Mouse (Mus musculus): ENCODE results near the gene Rrn3.
"Not testable (repeated sequence)": the region's sequence is repeated elsewhere in the genome, so short reads cannot be mapped to it uniquely, and the experiment has no call there.

The Rrn3 gene

DNA sequence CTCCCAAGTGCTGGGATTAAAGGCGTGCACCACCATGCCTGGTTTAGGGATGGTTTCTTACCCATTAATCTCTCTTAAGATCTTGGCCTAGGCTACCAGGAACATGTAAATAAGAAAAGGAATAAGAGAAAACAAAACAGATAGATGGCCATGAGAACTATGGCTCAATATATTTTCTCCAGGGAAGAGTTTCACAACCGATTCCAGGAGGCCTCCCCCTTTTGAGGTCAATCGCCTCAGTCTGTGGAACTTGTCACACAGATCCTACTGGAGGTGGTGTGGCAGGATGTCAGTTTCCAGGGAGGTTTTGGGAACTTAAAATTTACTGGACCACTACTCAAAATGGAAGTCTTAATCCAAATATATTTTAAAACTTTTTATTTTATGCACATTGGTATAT lies 5.9 kb upstream of the Rrn3 start:
- ATAC-seq (ENCODE audit: insufficient number of reproducible peaks, low FRiP score, low TSS enrichment), result not testable (repeated sequence)

DNA sequence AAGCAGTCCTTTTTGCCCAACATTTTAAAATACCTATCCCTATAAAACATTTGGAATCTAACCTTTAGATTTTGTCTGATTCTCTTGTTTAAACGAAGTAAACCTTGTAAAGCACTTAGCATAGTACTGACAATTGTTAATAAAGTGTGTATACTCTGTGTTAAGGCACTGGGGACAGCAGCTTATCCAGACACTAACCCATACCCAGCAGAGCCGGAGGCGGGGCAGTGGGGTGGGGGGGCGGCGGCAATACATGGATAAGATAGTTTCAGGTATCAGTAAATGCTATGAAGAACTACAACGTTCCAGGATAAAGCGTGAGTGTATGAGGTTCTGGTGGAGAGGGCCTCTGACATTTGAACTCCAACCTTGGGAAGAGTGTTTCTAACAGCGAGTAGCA lies 708 bp downstream of the Rrn3 start:
- ATAC-seq (ENCODE audit: insufficient number of reproducible peaks, low FRiP score, low TSS enrichment), result no peak

DNA sequence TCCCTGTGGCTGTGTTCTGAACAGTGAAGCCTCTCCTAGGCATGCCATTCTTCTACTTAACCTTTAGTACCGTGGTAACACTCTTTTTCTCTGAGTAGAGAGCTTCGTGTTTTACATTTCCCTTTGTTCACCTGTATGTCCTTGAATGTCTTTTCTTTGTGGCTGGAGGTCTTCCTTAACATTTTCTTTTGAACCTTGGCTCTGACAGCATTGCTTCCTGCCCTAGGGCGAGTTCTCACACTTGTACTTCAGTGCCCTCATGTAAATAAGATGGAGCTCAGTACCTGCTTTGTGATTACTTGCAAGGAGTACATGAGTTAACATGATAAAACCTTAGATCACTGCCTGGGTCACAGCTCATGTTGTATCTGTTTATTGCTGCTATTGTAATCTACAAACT lies 5.4 kb downstream of the Rrn3 start:
- no peak for ATAC-seq (ENCODE audit: insufficient number of reproducible peaks, low FRiP score, low TSS enrichment)

DNA sequence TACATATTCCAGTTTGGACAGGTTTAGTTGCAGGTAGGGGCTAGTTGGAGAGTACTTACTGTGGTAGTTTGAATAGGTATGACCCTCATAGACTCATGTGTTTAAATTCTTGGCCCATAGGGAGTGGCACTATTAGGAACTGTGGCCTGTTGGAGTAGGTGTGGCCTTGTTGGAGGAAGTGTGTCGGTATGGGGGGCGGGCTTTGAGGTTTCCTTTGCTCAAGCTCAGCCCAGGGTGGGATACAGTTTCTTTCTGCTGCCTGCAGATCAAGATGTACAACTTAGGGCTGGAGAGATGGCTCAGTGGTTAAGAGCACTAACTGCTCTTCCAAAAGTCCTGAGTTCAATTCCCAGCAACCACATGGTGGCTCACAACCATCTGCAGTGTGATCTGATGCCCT lies 12.9 kb downstream of the Rrn3 start:
- not testable (repeated sequence) for ATAC-seq (ENCODE audit: insufficient number of reproducible peaks, low FRiP score, low TSS enrichment)

DNA sequence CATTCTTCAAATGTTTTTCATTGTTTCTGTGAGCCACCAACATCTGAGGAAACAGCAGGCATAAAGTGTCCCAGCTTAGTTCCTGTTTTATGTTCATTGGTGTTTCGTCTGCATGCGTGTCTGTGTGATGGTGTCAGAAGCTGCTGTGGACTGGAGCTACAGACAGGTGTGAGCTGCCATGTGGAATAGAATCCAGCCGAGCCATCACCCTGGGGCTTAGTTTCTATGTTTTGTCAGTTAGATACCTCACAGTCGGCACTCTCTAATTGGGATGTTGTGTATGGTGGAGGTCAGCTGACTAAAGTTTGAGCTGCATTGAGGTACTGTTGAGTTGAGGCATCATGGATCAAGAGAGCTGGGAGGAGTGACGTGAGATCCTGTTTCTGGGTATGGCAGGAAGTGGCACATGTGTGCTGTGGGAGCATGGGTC lies 16.3 kb downstream of the Rrn3 start:
- no peak for ATAC-seq (ENCODE audit: insufficient number of reproducible peaks, low FRiP score, low TSS enrichment)

DNA sequence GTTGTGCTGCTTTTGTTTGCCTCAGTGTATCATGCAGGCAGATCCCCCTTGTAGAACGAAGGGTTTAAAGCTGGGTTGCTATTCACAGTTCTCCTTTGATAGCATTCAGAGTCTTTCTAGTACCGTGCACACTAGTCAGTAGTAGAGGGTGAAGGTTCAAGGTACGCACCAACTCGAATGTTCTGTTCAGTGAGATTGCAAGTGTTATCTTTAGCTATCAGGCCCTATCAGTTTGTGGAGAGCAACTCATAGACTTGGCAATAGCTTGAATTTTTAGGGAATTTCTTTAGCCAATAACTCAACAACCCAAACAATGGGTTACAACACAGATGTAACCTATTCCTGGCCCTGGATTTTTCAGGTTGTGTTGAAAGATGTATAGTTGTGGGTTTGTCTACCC lies 20.7 kb downstream of the Rrn3 start:
- no peak for ATAC-seq (ENCODE audit: insufficient number of reproducible peaks, low FRiP score, low TSS enrichment)

DNA sequence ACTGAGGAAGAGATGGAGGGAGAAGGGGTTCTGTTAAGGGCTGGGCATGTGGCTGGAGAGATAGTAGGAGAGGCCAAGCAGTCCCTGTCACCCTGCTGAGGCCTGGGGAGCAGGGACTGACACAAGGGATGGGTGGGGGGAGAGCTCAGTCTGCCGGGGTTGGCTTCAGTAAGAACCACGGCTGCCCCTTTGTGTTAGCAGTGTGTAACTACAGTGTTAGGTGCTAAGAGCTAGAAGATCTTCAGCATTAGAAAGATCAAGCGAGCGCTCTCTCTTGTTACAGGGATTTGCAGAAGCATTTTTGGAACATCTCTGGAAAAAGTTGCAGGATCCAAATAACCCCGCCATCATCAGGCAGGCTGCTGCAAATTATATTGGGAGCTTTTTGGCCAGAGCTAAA lies 24.2 kb downstream of the Rrn3 start:
- ATAC-seq (ENCODE audit: insufficient number of reproducible peaks, low FRiP score, low TSS enrichment), result peak; percentile 36; the same call in 1 of the 2 replicates

DNA sequence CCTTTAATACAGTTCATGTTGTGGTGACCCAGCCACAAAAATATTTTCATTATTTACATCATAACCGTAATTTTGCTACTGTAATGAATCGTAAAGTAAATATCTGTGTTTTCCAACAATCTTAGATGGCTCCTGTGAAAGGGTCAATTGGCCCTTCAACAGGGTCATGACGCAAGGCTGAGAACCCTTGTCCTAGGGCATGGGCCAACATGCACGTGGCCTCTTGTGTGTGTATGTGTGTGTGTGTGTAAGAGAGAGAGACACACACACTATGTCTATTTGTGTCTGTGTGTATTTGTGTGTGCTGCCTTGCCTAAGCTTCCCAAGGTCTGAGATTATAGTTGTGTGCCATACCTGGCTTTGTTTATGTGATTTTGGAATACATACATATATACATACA lies 27.1 kb downstream of the Rrn3 start:
- no peak for ATAC-seq (ENCODE audit: insufficient number of reproducible peaks, low FRiP score, low TSS enrichment)

DNA sequence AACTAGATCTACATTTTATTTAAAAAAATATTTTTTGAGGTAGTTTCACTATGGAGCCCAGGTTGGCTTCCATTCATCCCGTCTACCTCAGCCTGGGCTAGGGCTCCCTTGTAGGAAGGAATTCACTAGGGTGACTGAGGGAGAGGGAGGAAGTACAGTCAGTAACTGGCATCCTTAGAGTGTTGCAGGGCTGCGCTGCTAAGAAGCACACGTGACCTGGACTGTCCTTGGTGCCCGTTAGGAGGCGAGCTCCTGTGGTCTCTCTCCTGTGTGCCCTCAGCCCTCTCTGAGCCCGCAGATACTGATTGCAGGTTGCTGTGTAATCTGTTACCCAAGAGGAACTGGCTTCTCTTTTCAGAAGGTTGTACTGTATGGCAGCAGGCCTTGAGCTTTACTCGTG lies 27.9 kb downstream of the Rrn3 start:
- ATAC-seq (ENCODE audit: insufficient number of reproducible peaks, low FRiP score, low TSS enrichment), result no peak

DNA sequence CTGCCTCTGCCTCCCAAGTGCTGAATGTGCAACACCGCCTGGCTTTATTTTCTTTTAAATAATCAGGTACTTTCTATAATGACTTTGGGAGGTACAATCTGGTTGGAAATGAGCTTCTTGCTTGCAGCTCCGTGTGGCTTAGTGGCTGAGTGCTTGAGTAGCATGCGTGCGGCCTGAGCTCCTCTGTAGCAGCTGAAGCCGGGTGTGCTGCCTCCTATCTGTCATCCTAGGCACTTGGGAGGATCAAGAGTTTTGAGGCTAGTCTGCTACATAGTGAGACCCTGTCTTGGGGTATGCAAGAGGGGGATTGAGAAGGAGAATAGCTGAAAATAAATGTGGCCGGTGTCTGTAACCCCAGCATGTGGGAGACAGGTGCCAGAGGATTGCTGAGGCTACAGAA lies 31.6 kb downstream of the Rrn3 start:
- ATAC-seq (ENCODE audit: insufficient number of reproducible peaks, low FRiP score, low TSS enrichment), result no peak

DNA sequence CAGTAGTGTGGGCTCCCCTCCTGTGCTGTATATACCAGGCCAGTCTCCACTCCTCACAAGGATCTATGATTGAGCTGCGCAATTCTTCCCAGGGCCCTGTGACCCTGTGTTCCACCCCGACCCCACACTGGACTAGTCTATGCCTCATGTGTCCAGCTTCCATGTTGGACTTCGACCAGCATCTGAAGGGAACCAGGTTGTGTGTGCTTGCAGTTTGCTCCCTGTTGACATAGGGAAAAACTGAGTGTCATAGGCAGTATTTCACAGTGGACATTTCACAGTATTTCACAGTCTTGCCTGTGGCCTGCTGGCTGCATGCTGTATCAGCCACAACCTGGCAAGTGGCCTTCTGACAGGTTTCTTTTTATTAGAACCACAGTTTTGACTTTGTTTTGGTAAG lies 32.7 kb downstream of the Rrn3 start:
- no peak for ATAC-seq (ENCODE audit: insufficient number of reproducible peaks, low FRiP score, low TSS enrichment)

DNA sequence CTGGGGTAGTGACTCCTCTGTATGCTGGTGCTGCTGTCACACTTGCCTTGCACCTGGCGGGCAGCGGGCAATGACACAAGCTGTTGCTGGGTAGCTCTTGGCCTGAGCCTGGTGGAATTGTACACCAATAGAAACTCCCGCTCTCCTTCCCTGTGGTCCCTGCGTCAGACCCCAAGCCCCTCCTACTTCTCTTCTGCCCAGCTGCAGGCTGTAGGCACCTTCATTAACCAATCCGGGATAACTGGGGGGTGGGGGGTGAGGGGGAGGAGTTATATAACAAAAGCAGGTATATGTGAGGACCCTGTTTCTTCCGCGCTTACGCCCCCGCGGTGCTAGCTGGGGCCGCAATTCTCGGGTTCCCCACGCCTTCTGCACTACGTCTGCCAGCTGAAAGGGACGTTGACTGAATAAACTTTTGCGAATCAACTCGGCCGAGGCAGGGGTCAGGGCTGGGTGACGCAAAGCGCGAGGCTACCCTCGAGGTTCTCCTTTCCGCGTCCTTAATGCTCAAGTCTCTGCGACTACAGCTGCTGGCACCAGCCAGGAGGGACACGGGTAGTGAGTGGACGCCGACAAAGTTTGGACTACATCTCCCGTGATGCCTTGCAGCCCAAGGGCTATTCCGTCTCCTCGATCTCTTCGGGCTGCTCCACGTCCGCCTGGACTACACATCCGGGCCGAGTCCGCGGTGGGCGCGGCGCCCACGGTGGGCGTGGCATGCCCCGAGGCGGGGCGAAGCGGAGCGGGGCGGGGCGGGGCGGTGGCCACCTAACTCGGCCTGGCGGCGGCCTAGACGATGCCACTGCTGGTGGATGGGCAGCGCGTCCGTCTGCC lies 38.3 kb downstream of the Rrn3 start, which contains the start of gene Ntan1:
TSS of gene Ntan1 (plus strand) at position 286 of the 834 bp plus-strand sequence.
- ATAC-seq (ENCODE audit: insufficient number of reproducible peaks, low FRiP score, low TSS enrichment), result peak; percentile 96

DNA sequence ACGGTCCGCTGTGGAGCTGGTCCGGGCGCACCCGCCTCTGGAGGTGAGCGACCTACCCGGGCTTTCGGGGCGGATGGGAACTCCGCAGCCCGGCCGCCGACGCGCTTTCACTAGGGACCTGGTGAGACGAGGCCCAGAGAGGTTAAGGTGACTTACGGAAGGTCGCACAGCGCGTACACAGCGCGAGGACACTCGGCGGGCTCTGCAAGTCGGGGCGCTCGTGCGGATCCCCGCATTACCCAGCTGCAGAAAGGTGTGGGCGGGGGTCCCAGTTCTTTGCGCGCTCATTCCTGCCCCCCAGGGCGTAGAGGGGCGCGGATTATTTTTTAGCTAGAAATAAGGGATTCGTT lies 38.9 kb downstream of the Rrn3 start:
- ATAC-seq (ENCODE audit: insufficient number of reproducible peaks, low FRiP score, low TSS enrichment), result peak; percentile 54; the same call in 1 of the 2 replicates

DNA sequence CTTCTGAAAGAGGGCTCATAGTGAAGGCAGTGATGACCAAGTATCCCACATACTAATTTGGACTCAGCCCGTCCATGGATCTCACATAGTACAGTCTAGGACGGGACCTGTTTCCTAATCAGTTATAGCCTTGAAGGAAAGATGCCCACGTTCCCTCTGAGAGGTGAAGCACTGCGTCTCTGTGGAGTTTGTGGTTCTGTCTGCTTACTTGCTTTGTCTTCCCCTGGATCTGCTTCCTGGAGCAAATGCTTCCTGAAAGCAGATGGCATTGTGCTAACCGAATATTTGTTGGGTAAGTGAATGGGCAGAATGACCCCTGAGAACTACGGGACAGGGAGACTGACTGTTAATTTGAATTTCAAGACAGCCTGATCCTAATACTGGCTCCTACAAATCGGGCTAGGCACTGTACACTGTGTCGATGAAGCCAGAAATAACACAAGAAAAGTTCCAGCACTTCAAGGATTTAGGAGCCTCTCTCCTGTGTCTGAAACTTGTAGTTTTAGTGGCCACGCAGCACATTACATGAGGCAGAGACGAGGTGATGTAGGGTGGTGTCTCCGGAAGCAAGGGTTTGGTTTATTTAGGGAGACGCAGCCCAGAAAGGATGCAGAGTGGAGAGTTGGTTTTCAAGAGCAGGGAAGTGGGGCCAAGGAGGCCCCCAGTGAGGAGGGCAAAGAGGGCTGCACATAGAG lies 39.4 kb downstream of the Rrn3 start:
- no peak; the same call in 1 of the 2 replicates for ATAC-seq (ENCODE audit: insufficient number of reproducible peaks, low FRiP score, low TSS enrichment)

DNA sequence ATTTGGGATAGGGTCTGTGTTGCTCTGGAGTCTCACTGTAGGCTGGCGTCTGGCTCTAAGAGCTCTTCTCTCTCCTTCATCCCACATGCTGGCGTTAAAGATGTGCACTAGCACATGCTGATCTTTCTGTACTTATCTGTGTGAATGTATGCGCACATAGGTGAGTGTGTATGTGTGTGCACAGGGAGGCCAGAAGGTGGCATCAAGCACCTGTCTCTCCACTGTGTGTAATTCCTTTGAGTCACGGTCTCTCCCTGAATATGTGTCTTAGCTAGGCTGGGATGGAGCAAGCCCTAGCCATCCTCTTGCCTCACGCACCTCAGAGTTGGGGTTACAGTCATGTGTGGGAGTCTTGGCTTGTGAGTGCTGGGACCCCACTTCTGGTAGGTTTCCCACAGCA lies 40.3 kb downstream of the Rrn3 start:
- ATAC-seq (ENCODE audit: insufficient number of reproducible peaks, low FRiP score, low TSS enrichment), result no peak

DNA sequence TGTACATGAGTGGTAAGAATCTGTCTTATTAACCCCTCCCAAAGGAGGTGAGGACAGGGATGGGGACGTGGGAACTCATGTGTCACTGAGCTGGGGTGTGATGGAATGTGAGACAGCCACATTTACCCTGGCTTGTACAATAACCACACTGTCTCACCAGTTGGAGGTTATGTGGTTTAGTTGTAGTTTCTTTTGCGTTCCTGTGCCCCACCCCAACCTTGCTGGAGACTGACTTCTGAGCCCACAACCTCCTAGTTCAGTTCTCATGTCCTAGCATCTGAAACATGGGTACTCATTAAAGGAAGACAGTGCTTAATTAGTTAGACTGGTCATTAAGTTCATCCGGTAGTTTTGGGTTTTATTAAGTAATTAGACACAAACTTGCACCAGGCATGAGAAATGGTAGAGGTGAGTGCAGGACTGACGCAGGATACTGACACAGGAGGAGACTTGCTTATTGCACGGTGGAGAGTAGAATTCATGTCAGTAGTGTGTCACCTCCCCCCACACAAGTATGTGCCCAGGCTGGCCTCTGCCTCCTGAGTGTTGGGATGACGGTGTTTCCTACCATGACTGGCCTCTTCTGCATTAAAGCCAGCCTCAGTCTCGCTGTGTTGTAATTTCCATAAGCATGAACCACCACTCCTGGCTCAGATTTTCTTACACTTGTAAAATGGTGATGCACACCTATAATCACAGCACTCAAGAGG lies 45.4 kb downstream of the Rrn3 start:
- ATAC-seq (ENCODE audit: insufficient number of reproducible peaks, low FRiP score, low TSS enrichment), result no peak

DNA sequence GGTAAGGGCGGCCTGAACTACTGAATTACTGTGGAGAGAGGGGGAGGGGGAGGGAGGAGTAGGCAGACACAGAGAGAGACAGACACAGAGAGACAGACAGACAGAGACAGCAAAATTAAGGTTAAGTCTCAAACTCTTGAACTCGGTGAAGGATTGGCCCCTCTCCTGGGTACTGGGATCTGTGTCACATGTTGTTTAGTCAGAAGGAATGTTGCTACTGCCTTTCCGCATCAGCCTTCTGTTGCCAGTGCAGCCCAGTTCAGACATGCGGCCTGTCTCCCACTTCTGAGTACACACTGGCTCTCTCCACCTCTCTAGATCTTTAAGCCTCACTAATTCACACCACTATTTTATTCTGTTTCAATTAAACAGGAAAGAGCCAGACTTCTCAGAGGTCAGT lies 46.0 kb downstream of the Rrn3 start:
- no peak for ATAC-seq (ENCODE audit: insufficient number of reproducible peaks, low FRiP score, low TSS enrichment)

DNA sequence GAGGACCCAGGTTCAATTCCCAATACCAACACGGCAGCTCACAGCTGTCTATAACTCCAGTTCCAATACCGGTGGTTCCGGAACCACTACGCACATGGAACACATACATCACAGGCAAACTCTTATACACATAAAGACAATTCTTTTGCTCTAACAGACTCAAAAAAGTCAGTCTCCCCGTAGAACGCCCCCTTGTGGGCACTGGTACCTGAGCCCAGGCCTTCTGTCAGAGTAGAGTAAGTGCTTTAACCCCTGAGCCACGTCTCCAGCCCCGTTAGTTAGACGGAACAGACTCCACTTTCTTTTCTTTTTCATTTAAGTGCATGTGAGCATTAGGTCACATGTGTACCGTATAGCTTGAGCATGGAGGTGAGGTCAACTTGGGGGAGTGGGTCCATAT lies 49.9 kb downstream of the Rrn3 start:
- ATAC-seq (ENCODE audit: insufficient number of reproducible peaks, low FRiP score, low TSS enrichment), result no peak

DNA sequence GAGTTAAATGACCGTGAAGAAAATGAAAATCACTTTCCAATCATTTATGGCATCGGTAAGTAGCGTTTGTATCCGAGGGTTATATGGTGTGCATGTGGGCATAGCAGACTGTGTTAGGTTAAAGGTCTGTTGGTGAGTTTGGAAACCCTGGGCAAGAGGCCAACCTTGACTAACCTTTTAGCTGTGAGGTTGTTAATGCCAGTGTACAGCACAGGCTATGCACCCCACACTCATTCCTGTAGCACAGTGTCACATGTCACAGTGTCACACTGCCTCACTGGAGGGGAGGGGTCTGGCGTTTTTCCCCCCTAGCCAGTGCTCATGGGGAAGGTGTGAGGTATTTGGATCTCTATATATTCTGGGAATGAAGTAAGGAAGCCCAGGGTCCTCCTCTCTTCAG lies 51.1 kb downstream of the Rrn3 start:
- no peak for ATAC-seq (ENCODE audit: insufficient number of reproducible peaks, low FRiP score, low TSS enrichment)

DNA sequence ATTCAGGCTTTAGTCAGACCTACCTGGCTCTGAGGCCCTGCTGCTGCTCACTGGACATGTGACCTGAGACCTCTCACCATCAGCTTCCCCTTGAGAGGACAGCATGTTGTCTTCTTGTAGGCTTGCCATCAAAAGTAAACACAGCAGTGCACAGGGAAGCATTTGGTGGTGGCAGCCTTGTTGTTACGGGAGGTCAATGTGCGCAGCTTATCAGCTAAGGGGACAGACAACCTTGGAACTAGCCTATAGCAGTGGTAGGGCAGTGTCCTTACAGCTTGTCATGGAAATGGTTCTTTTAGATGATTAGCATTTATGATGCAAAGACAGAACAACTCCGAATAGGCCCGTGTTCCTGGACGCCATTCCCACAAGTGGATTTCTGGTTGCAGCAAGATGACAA lies 53.9 kb downstream of the Rrn3 start:
- ATAC-seq (ENCODE audit: insufficient number of reproducible peaks, low FRiP score, low TSS enrichment), result no peak

DNA sequence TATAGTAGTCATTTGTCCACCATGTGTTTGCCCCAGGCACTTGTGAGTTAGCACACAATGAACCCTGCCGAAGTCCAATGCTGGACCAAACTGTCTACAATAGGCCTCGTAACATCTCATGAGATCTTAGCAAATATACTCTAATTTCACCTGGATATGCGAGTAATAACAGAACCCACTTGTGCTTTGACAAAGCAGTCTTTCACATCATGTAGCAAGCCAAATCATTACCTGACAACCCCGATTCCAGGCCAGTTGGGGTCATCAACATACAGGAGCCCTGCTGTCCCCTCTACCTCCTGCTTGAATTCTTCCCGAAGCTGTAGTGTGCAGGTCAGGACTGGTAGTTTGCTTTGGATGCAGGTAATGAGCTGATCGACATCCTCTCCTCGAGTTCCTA lies 59.5 kb downstream of the Rrn3 start:
- ATAC-seq (ENCODE audit: insufficient number of reproducible peaks, low FRiP score, low TSS enrichment), result no peak
